Mouse (Mus musculus): ENCODE data around the gene Pdk1.
"Not testable (repeated sequence)": the region's sequence is repeated elsewhere in the genome, so short reads cannot be mapped to it uniquely, and the experiment has no call there.

Pdk1 gene

DNA sequence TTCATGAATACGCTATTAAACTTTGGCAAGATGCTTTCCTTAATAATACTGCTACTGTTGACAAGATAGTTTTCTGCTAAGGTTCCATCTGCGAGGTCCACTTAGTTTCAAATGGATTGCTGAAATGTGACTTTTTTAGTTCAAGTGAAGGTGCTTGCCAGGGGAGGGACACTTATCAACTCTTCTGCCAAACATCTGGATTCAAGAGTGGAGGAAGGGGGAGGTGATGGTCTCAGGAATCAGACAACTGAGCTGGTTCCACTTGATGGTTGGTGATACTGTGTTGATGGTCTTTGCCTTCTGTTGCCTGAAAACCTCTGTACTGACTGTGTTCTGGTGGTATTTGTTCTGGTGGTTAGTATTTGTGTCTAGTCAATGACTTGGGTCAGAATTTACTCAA is 1.4 kb downstream of the Pdk1 start:
- no peak for DNase-seq (ENCODE audit: low spot score in 2 of 2)

DNA sequence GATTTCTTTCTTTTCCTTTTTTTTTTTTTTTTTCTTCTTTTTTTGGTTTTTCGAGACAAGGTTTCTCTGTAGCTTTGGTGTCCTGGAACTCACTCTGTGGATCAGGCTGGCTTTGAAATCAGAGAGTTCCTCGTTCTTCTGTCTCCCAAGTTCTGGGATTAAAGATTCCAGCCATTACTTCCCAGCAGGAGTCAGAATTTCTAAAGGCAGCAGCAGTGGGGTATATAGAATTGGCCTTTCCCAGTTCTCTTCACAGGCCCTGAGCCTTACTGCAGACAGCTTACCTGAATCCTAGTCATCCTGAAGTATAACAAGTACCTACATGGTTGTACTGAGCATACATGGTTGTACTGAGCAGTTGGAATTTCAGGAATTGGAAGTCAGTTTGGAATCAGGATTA is 1.8 kb downstream of the Pdk1 start:
- no peak for DNase-seq (ENCODE audit: low spot score in 2 of 2)

DNA sequence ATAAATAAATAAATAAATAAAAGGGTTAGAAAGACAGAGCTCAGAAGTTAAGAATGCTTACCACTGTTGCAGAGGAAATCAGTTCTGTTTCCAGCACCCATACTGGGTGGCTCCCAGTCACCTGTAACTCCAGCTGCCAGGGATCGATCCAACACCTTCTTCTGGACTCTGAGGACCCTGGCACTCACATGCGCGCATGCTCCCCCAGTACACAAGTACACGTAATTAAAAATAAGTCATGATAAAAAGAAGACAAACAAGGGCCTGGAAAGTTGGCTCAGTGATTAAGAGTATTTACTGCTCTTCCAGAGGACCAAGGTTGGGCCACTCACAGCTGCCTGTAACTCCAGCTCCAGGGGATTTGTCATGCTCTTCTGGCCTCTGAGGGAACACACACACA is 4.8 kb downstream of the Pdk1 start:
- no peak for DNase-seq (ENCODE audit: low spot score in 2 of 2)

DNA sequence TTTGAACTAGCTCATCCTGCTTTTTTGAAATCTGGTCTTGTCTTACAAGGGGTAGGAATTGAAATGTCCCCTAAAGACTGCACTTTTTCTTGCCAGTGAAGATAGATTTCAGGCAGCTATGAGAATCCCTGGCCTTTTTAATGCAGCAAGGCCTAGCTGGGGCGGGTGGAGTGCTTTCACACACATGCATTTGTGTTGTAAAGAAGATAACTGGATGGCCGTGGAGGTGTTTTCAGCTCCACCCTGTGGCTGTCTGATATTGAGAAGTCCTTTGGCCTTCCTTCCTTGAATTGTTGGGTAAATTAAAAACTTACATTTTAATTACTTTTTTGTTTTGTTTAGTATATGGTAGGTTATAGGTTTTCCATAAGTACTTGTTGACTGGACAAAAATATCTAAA is 5.4 kb downstream of the Pdk1 start:
- no peak for DNase-seq (ENCODE audit: low spot score in 2 of 2)

DNA sequence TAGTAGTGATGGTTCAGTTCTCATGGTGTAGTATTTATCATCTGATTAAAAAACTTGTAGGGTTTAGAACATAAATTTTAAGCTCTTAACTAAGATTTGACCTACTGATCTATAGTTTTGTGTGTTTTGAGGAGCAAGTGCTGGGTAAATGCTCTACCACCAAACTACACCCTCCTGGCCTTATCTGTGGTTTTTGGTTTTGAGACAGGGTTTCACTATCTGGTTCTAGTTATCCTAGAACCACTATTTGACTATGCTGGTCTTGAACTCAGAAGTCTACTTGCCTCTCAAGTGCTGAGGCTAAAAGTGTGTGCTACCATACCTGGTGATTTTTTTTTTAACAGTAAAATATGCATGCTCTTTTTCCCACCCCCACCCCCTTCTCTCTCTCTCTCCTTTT is 5.9 kb downstream of the Pdk1 start:
- no peak for DNase-seq (ENCODE audit: low spot score in 2 of 2)

DNA sequence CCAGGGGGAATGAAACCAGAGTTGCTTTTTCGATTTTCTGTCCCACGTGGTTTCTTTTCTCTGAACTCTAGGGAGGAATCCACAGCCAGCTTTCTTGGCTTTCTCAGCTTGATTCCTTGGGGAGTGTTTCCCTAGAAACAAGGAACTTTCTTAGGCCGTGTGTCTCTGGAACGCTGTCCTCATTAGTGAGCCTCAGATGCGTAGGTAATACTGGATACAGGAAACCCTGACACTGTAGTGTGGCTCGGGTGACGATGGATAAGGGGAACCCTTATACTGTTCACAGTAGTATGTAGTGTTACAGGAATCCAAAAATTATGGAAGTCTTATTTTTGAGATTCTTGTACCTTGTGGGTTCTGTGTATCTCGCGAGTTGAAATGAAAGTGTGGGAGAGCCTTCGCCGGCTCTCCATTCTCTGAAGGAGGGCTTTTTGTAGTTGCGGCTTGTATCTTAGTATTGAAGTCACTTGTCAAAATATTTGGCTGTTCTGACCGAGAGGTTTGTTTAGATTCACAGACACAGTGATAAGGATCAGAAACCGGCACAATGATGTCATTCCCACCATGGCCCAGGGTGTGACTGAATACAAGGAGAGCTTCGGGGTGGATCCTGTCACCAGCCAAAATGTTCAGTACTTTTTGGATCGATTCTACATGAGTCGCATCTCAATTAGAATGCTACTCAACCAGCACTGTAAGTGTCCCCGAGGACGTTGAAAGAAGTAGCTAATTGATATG is 10.1 kb downstream of the Pdk1 start:
- no peak for DNase-seq (ENCODE audit: low spot score in 2 of 2)

DNA sequence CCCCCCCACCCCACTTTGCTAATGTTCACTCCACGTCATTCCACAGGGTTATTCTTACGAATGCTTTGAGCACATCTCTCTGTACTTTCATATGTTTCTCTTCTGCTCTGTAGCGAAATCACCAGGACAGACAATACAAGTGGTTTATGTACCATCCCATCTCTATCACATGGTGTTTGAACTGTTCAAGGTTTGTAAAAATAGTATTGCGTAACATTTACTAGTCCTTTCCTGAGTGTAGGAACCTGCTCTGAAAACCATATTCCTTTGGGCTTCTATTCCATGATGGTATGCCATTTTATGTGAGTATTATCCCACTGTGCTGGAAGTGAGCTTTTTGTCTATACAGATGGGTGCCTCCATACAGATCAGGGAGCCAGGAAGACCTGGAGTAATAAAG is 14.2 kb downstream of the Pdk1 start:
- no peak for DNase-seq (ENCODE audit: low spot score in 2 of 2)

DNA sequence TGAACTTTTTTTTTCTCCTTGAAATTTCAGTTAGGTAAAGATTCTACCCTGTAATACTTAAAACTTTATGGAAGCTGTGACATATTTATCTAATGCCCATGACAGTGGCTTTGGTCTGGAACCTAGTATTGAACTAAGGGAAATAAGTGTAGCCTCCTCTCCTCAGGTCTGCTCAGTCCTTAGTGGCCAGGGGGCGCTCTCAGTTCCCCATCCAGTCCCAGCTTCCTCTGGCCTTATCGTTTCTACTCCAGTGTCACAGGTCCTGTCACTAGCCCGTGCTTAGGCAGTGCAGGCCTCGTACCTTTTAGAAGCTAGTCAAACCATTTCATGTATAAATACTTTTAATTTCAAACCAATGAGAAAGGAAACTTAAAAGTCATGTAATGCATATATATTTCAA is 15.4 kb downstream of the Pdk1 start:
- no peak for DNase-seq (ENCODE audit: low spot score in 2 of 2)

DNA sequence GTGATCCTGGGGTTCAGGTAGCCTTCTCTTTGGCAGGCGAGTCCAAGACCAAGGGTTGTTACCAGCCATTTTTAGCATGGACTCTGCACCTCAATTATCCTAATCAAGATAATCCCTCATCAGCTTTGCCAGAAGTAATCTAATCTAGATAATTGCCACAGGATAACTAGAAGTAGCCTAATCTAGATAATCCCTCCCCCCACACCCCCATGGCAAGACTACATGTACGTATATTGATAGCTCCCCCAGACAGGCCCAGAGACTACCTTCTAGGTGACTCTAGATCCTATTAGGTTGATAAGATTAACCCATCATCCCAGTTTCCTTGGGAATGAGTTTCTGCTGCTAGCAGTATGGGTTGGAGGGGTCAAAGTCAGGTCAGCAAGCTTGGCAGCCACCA is 18.5 kb downstream of the Pdk1 start:
- no peak for DNase-seq (ENCODE audit: low spot score in 2 of 2)

DNA sequence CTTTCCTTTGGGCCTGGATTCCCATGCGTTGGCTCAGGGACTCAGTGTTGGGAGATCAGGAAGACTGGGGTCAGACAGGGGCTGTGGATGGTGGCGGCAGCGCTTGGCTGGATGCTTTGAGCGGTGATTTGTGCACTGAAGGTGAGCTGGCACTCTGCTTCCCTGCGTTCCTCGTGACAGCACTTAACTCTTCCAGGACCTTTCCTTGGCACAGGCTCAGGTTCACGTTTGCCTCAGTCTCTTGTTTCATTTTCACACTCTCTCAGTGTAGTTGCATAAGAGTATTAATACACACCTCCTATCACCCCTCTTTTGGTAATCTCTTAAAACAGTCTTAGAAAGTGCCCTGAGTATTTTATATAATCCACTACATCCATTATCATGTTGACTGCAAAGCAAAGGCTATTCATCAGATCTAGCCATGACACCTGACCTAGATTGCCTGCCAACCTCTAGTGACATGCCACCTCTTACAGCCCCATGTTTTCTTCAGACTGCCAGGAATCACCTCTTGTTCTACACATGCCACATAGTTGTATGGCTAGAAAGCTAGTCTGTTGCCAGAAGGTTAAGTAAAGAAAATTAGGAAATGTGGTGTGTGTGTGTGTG is 19.8 kb downstream of the Pdk1 start:
- no peak for DNase-seq (ENCODE audit: low spot score in 2 of 2)

DNA sequence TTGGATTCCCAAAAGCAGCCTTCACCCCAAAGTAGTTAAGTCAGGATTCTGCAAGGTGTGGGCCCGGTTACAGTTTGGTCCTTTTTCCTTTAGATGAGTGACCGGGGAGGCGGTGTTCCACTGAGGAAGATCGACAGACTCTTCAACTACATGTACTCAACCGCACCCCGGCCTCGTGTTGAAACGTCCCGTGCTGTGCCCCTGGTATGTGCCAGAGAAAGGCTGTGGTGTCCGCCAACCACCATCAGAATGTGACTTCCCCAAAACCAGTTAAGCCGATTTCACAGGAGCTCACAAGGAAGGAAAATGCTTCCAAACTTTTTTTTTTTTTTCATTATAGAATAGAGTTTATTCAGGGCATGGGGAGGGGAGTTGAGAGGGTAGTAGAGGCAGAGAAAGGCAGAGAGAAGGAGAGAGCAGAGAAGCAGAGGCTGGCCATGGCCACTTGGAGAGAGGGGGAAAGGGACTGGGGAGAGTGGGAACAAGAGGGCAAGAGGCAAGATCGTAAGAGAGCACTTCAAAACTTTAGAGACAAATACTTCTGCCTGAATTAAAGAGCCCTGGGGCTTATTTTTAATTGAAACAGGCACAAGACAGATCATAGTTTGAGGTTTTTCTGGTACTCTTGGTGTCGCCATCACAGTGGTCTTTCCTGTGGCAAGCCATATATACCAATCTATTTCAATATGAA is 22.7 kb downstream of the Pdk1 start:
- DNase-seq (ENCODE audit: low spot score in 2 of 2), result no peak

DNA sequence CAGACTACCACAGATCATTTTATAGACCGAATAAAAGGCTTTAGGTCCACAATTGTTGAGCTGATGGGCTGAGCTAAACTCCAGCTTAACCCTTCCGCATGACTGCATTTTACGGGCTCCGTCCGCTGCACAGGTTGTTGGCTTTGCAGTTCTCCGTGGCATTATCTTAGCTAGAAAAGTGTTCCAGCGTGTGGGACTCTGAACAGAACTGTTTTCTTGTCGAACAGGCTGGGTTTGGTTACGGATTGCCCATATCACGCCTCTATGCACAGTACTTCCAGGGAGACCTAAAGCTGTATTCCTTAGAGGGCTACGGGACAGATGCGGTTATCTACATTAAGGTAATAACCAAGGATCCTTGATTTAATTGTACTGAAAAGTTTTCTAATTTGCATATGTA is 24.4 kb downstream of the Pdk1 start:
- DNase-seq (ENCODE audit: low spot score in 2 of 2), result no peak

DNA sequence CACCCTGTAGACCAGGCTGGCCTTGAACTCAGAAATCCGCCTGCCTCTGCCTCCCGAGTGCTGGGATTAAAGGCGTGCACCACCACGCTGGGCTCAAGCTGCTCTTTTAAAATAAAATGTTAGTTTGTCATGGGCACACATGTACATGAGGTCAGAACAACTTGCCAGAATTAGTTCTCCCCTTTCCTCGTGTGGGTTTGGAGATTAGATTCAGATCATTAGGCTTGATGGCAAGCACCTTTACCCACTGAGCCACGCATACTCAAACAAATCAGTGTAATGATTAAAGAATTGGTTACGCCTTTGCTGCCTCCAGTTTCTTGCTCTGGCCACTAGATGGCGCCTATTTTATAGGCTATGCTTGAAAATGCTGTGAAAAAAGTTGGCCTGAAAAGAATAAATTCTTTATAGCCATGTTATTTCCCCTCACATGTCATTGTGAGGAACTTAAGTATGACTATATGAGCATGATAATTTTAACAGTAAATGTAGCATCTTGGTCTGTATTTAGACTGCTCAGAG is 25.4 kb downstream of the Pdk1 start:
- peak in 1 of 2 experiments; percentile 56 for DNase-seq (ENCODE audit: low spot score in 2 of 2)

DNA sequence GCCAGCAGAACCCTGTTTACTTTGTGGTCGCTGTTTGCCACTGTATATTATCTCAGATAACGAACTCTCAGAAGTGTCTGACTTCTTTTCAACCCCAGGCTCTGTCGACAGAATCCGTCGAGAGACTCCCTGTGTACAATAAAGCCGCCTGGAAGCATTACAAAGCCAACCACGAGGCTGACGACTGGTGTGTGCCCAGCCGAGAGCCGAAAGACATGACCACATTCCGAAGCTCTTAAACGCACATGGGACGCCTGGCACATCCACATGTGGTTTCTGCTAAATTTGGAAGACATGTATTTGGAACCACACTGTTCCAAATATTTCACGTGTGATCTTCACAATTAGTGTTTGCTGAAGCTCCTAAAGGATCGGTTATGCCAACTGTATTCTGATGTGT is 26.9 kb downstream of the Pdk1 start:
- no peak for DNase-seq (ENCODE audit: low spot score in 2 of 2)

DNA sequence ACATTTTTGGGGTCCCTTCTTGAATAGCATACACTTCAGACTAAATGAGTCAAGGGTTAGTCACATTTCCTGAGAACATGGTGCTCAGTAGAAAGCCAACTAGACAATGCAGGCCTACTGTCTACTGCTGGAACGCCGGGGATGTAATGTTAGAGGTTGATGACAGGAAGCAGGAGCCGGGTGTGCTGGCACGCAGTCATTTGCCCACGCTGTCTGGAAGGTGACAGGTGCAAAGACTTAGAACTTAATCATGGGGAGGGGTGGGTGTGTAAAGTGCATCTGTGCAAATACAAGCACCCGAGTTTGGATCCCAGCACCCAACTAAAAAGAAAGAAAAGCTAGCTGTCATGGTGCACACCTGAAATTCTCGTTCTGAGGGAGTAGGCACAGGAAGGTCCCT is 32.1 kb downstream of the Pdk1 start:
- DNase-seq (ENCODE audit: low spot score in 2 of 2), result no peak

DNA sequence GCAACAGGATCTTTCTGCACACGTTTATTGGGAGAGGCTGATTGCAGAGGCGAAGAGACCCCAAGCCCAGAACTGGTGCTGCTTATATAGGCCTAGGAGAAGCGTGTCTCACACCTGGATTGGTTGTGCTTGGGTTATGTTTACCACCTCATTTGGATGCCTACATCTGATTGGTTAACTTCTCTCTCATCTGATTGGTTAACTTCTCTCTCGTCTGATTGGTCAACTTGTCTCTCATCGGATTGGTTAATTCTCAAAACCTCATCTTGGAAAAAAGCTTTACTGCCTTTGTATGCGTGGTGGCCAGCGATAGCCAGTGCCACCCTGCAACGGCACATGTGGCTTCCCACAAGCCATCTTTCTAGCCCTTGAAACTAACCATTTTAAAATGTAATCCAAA is 33.3 kb downstream of the Pdk1 start:
- DNase-seq (ENCODE audit: low spot score in 2 of 2), result not testable (repeated sequence)

DNA sequence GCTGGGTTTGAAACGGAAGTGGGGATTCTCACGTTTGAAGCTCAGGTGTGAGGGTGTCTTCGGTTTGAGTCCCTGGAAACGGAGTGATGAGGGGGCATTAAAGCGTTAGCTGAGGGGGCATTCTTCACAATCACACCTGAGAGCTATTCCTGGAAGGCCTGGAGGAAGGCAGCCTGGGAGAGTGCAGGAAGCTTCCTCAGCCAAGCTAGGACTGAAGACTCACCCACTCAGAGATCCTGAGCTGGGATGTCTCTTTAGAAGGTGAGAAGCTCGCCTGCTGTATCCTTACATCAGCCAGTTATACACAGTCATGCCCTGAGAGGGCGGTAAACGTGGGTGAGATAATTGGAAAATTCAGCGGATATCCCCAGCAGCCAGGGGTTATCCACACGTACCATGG is 40.9 kb downstream of the Pdk1 start:
- no peak for DNase-seq (ENCODE audit: low spot score in 2 of 2)

DNA sequence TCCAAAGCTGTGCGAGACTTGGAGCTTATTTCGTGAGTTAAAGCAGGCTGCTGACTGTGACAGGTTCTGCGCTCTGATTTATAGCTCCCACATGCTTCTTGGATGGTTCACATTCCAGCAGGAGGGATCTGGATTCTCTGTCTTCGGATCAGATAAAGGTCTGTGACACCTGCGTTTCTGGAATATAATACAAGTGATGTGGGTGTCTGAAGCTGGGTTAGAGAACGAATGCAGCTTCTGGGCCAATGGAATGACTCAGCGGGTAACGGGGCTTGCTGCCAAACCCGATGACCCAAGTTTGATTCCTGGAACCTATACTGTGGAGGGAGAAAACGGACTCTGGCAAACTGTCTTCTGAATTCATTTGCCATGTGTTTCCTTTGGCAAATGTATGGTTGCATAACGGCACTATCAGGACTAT is 46.2 kb downstream of the Pdk1 start:
- DNase-seq (ENCODE audit: low spot score in 2 of 2), result no peak

DNA sequence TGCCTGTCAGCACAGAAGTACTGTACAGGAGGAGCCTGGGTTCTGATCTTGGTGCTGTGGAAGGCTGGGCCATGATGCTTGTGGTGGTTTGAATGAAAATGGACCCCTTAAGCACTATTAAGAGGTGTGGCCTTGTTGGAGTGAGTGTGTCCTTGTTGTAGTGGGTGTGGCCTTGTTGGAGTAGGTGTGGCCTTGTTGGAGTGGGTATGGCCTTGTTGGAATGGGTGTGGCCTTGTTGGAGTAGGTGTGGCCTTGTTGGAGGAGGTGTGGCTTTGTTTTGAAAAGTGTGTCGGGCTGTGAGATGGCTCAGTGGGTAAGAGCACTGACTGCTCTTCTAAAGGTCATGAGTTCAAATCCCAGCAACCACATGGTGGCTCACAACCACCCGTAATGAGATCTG is 51.9 kb downstream of the Pdk1 start:
- DNase-seq (ENCODE audit: low spot score in 2 of 2), result not testable (repeated sequence)

DNA sequence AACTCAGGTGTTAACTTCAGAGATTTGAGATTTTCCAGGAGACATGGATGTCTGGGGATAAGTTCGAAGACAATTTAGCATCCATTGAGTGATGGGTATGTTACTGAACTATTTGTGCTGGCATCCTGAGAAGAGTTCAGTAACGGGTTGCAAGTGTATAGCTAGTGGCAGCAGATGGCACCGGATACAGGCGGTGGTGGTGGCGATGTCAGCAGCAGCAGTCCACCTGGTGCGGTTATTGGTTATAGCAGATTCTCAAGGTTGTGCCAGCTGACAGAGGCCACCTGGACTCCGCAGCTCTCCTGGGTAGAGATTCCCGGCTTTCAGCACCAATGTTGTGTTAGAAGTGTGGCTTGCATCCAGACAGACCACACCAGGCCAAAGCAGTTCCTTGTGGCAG is 61.0 kb downstream of the Pdk1 start:
- DNase-seq (ENCODE audit: low spot score in 2 of 2), result no peak

DNA sequence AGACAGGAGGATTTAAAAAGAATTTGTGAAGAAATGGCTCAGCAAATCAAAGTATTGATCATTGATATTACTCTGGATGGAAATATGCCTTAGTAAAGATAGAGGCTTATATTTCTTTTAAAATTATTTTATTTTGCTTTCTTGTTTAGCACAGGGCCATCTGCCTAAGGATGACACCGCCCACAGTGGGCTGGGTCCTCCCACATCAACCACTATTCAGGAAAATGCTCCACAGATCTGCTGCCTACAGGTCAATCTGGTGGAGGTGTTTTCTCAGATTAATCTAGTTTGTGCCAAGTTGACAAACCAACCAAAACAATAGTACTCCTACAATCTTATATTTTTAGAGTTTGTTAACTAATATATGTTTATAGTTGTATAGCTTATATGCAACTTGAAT is 63.7 kb downstream of the Pdk1 start:
- DNase-seq (ENCODE audit: low spot score in 2 of 2), result peak in 1 of 2 experiments; percentile 20

DNA sequence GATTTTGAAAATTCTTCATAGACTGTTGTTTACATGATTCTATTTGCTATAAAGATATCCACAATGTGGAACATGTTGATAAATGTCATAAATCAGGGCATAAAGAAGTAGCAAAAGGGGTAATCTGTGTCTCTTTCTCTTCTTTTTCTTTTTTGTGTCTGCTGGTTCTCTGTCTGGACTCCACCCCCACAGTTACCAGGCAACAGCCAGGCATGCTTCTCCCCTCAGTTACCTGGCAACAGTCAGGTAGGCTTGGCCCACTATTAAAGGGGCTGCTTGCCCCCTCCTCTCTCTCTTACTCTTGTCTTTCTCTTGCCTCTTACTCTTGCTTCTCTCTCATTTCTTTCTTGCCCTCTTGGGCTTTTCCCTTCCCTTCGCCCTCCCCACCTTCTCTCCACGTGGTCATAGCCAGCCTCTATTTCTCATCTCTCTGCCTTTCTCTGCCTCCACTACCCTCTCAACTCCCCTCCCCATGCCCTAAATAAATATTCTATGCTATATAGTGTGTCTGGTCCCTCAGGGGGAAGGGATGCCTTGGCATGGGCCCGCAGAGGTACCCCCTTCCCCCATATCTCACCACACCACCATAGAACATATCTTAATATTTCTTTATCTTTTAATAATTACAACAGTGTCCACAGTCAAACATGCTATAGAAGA is 64.8 kb downstream of the Pdk1 start:
- no peak for DNase-seq (ENCODE audit: low spot score in 2 of 2)
